Mouse (Mus musculus) splenic B cell, adult 2 months (primary cell): Measurements from ENCODE around the gene Sec13.

Experiments used
- DNase-seq: peaks from one replicate; pipeline ENCODE4 v3.0.0-alpha.2; 2011; ENCODE audit warnings: low read depth, low spot score
- H3K27me3 ChIP-seq: 2 replicates; pipeline ENCODE4 v1.6.1; 2012; ENCODE audit warnings: mild to moderate bottlenecking, low read length, moderate library complexity, mixed read lengths; ENCODE audit not compliant: control insufficient read depth, poor library complexity, insufficient read depth, severe bottlenecking
- H3K36me3 ChIP-seq: 2 replicates; pipeline ENCODE4 v1.6.1; 2012; ENCODE audit warnings: mild to moderate bottlenecking, low read length, moderate library complexity, mixed read lengths; ENCODE audit not compliant: control insufficient read depth, poor library complexity, insufficient read depth, severe bottlenecking

Sec13 gene

GRCm38 (mm10) chr6:113692661-113693133 is 47.8 kb downstream of the Sec13 start:
- DNase-seq, result peak; percentile 80
- peaks cover 5% of the 10 kb centered on the region for H3K36me3 ChIP-seq
- H3K27me3 ChIP-seq, result no peaks in the 10 kb centered on the region

GRCm38 (mm10) chr6:113691084-113691462 is 49.5 kb downstream of the Sec13 start:
- H3K36me3 ChIP-seq, result peaks cover 10% of the 10 kb centered on the region
- peak; percentile 40 for DNase-seq

DNA sequence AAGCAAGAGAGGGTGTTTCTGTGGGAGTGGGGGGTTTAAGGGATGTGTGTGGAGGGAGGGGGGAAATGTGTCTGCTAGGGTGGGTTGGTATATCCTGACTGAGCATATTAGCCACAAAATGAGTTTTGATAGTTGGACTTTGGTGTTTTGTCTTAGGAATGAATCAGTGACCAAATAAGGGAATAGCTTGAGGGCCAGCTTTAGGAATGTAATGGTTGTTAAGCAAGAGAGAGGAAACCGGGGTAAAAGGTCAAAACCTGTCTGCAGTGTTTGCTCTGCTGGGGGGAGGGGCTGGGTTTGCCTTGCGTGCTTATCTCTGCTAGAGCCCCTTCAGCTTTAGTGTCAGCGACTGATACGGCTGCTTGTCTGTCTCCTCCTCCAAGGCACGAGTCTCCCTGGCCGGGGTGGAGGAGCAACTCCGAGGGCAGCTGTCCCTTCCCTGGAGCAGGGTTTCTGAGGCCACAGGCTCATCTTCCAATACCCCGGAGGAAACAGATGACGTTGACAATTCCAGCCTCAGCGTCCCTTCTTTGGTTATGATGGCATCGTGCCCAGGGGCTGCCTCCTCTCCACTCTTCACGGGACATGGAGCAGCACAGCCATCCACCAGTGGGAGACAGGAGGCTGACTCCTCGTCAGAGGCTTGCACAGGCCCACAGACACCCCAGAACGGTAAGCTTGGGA is 50.0 kb downstream of the Sec13 start:
- Histone ChIP-seq H3K36me3 (peaks cover 13% of the 10 kb centered on the region), H3K27me3 (no peaks in the 10 kb centered on the region)
- no peak for DNase-seq

More at GRCm38 (mm10) chr6:113691084-113691462, 49.5 kb downstream of the Sec13 start:
- H3K27me3 ChIP-seq, result no peaks in the 10 kb centered on the region

DNA sequence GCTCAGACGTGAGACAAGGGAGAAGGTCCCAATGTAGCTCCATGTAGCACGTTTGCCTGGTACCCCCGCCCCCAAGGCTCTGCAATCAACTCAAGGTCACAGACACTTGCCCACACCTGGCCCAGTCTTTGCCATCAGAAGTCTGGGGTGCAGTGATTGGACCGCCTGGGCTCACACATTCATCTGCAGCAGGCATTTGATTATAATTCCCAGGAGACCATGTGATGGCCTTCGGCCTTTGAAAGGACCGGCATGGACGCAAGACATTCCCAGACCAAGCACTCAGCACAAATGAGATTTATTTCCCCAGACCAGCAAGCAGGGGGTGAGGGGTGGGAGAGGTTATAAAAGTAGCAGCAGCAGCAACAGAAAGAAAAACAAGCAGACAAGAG is 50.5 kb downstream of the Sec13 start:
- peaks cover 17% of the 10 kb centered on the region for H3K36me3 ChIP-seq
- H3K27me3 ChIP-seq, result no peaks in the 10 kb centered on the region
- DNase-seq, result no peak

DNA sequence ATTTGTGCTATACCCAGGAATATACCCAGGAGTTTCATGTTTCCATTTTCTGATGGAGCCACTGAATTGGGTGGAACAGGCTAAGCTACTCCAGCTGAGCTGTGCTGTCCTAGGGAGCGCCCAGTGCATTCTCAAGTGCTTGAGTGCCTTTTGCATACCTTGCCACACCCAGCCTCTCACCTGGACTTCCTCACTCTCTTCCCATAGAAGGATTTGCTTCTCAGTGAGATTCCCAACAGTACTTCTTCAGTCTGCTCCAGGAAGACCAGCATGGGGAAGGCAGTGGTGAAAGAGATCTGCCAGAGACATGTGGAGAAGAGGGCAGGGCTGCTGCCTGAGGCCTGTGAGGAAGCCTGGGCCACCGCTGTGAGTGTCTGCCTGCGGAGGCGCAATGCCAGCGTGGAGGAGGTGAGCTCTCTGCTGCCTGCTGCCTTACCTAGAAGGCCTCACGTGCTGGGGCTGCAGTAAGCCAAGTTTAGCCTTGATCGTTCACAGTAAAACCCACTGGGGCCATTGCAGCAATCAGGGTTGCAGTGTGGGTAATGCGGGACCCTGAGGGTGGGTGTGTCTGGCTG is 53.9 kb downstream of the Sec13 start:
- no peak for DNase-seq
- no peaks in the 10 kb centered on the region for H3K27me3 ChIP-seq
- peaks cover 18% of the 10 kb centered on the region for H3K36me3 ChIP-seq

DNA sequence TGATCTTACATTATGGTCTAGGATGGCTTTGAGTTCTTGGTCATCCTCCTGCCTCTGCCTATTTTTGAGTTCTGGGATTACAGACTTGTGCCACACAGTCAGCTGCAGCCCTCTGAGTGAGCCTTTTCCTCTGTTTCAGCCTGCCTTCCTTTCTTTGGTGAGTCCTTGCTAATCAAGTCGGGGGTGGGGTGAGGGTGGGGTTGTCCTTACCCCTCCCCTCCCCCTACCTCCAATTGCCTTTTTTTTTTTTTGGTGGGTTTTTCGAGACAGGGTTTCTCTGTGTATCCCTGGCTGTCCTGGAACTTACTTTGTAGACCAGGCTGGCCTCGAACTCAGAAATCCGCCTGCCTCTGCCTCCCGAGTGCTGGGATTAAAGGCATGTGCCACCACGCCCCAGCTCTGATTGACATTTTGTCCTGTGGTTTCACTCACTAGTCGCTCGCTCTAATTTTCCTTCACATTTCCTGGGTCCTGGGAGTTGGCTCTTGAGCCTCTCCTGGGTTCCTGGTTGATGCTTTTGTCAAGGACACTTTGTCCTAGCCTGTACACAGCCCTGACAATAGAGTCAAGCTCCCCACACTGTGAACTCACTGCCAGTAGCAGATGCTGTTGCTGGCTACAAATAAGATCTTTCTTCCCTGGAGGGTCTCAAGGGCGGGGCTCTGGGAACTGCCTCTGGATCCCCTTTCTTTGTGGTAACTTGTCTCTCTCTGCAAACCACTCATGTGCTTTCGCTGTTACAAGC is 57.3 kb downstream of the Sec13 start:
- DNase-seq, result no peak
- Histone ChIP-seq H3K36me3 (peaks cover 21% of the 10 kb centered on the region), H3K27me3 (no peaks in the 10 kb centered on the region)

DNA sequence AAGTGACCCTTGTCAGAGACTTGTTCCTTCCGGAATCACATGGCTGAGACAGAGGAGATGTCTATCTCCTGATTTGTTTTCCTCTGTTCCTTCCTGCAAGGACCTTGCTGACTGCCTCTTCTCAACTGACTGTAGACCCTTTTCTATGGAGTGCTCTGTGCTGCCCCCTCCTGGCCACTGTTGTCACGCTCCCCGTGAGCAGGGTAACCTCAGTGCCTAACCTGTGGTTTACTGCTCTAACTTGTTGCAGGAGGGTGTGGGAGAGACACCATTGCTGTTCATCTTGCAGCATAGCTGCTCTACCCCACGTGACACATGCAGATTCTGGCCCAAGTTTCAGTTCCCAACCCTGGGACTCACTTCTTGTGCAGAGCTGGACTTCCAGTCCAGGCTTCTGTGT is 59.3 kb downstream of the Sec13 start:
- Histone ChIP-seq H3K36me3 (peaks cover 15% of the 10 kb centered on the region; the same call in 1 of the 2 replicates), H3K27me3 (no peaks in the 10 kb centered on the region)
- DNase-seq, result peak; percentile 90

DNA sequence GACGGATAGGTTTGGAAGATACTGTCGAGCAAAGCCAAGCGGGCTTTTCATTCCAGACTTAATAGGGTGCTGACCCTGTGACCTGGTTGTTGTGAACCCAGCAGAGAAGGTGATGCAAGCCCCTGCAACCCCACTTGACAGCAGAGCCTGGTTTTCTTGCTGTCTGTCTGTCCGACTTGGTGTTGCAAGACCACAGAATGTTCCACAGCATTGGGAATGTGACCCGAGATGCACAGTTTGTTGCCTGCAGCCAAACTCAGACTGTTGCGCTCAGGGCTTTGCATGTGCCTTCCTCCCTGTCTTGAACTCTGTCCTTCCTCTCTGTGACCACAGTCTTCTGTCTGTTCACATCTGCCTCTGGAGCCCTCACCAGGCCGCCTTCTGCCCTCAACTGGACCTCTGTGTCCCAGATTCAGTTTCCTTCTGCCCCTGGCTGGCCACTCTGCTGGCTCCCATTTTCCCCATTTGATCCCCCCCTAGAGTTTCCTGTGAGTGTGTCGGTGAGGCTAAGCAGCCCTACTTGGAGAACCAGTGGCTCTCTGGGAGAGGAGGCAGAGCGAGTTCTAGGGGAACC is 60.5 kb downstream of the Sec13 start:
- no peaks in the 10 kb centered on the region for H3K27me3 ChIP-seq
- peaks cover 8% of the 10 kb centered on the region for H3K36me3 ChIP-seq
- DNase-seq, result no peak

DNA sequence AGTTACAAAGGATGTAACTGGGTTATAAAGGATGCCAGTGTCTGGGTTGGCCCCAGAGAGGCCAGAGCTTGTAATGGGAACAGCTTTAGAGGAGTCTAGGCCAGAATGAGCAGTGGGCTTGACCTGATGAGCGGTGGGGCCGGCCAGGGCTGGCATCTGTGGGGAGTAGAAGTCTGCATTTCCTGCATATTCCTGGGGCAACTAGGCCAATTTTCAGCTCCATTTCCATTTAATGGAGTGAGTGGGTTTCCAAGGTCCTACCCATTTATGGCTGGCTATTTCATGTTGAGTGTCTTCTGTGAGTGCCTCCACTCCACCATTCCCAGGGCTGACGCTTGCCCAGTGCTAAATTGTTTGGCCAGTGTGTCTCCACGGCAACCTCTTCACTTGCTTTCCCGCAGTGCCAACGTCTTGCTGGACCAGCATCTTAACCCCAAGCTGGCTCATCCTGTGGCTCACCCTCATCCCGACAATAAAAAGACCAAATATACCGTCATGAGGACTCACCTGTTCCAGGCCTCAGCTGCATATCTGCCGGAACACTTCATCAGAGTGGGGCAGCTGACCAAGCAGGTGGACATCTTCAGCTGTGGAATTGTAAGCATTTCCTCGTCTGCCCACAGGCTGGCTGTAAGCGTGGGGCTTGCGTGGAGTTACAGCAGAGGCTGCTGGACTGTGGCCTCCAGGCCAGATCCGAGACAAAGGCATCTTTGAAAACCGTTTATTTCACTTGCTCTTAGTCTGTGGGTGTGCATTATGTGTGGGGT is 62.1 kb downstream of the Sec13 start:
- DNase-seq, result no peak
- Histone ChIP-seq H3K36me3 (peaks cover 7% of the 10 kb centered on the region), H3K27me3 (no peaks in the 10 kb centered on the region)
